Mouse (Mus musculus) splenic B cell, adult 2 months (primary cell): ENCODE results near the gene Akap13.
"Not testable (repeated sequence)": the region's sequence is repeated elsewhere in the genome, so short reads cannot be mapped to it uniquely, and the experiment has no call there.

Experiments used
- DNase-seq: peaks from one replicate; pipeline ENCODE4 v3.0.0-alpha.2; 2011; ENCODE audit warnings: low read depth, low spot score
- H3K27me3 ChIP-seq: 2 replicates; pipeline ENCODE4 v1.6.1; 2012; ENCODE audit warnings: mild to moderate bottlenecking, low read length, moderate library complexity, mixed read lengths; ENCODE audit not compliant: control insufficient read depth, poor library complexity, insufficient read depth, severe bottlenecking
- H3K36me3 ChIP-seq: 2 replicates; pipeline ENCODE4 v1.6.1; 2012; ENCODE audit warnings: mild to moderate bottlenecking, low read length, moderate library complexity, mixed read lengths; ENCODE audit not compliant: control insufficient read depth, poor library complexity, insufficient read depth, severe bottlenecking

Akap13 gene

GRCm38 (mm10) chr7:75768169-75768568 is 312.8 kb downstream of the Akap13 start:
- Histone ChIP-seq H3K36me3 (peaks cover 8% of the 10 kb centered on the region), H3K27me3 (no peaks in the 10 kb centered on the region)
- DNase-seq: no peak

DNA sequence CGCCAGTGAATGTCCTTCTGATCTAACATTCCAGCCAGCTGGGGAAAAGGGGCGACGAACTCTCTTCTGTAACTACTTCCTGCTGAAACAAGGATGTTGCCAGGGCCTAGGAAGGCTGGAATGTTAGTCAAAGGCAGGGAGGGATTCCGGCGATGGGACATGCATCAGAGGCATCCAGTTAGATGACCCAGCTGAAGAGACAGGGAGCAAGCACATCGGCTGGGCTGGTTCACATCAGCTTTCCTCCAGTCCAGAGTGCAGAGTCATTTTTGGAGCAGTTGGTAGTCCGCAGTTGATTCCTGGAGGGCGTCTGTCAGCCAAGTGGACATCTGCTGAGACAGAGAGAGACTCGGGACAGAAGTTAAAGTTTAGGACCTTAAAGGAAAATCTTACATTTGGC is 314.6 kb downstream of the Akap13 start:
- H3K27me3 ChIP-seq: no peaks in the 10 kb centered on the region
- peaks cover 8% of the 10 kb centered on the region for H3K36me3 ChIP-seq
- DNase-seq: no peak

DNA sequence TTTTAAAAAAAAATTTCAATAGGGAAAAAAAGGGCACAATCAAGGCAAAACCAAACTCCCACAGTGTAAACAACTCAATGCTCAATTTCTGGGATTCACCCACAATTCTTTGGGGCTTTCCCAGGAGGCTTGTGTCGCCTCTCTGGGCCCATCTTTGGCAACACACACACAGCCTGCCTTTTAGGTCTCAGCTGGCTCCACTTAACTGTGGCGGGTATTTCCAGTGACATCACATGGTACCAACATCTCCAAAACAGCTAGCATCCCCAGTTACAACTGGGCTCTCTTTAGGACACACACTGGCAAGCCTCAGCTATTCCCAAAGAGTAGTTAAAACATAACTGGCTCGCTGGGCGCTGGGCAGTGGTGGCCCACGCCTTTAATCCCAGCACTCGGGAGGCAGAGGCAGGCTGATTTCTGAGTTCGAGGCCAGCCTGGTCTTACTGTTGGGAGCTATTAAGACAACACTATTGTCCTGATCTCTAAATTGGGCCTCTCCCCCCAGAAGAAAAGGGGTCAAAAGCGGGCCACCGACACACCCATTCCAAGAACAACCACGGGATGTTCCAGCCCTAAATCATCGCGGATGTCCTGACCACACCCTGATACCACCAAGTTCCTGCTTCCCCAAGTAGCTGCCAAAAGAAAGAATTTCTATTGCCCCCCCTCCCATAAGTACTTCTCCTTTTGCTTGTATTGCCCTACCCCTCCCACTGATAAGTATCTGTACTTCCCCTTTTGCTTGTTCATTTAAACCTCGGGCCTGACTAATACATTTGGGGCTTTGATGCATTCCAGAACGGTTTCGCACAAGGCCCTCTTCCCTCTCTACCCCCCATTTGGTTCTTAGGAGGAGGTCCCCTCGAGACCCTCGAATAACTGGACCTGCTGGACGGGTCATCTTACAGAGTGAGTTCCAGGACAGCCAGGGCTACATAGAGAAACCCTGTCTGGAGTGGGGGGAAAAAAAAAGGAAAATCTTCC is 319.1 kb downstream of the Akap13 start:
- H3K27me3 ChIP-seq: not testable (repeated sequence)
- peak; percentile 49 for DNase-seq
- H3K36me3 ChIP-seq: peaks cover 26% of the 10 kb centered on the region

- Histone ChIP-seq H3K36me3 (peaks cover 25% of the 10 kb centered on the region), H3K27me3 (no peaks in the 10 kb centered on the region)
- no peak for DNase-seq
Measured at GRCm38 (mm10) chr7:75778053-75778452, 322.7 kb downstream of the Akap13 start.

- Histone ChIP-seq H3K27me3 (no peaks in the 10 kb centered on the region), H3K36me3 (peaks cover 22% of the 10 kb centered on the region)
- peak; percentile 44 for DNase-seq
Measured at GRCm38 (mm10) chr7:75780812-75781211, 325.5 kb downstream of the Akap13 start.

DNA sequence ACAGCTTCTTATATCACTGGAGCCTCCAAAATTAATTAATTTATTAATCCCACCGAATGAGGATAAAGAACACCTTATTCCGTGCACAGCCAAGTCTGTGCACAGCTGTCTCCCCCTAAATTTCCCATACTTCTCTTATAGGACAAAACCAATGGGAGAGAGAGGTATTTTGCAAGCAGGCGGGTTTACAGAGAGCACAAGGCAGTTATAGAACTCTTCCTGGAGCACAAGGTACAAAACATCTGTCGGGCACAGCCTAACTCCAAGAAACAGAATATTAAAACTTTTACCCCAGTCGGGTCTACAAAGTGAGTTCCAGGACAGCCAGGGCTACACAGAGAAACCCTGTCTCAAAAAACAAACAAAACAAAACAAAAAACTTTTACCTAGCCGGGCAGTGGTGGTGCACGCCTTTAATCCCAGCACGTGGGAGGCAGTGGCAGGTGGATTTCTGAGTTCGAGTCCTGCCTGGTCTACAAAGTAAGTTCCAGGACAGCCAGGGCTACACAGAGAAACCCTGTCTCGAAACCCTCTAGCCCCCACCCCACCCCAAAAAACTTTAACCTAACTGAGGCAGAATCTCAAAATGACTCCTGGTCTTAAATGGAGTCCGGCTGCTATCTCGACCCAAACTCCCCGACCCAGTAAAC is 326.1 kb downstream of the Akap13 start:
- peaks cover 21% of the 10 kb centered on the region for H3K36me3 ChIP-seq
- no peaks in the 10 kb centered on the region for H3K27me3 ChIP-seq
- DNase-seq: no peak

GRCm38 (mm10) chr7:75781948-75782722 is 326.8 kb downstream of the Akap13 start:
- peak; percentile 95 for DNase-seq
- H3K27me3 ChIP-seq: no peaks in the 10 kb centered on the region
- peaks cover 17% of the 10 kb centered on the region for H3K36me3 ChIP-seq

DNA sequence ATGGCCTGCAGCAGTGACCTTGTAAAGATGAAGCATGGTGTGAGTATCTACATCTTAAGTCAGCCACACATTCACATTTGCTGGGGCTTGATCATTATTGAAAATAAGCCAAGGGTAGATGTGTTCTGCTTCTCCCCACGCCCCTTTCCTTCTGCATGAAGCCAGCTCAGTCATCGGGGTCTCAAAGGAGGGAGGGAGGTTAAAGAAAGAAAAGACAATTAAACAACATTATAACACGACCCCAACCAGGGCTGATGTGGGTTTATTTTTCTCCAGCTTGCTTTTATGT is 327.3 kb downstream of the Akap13 start:
- Histone ChIP-seq H3K36me3 (peaks cover 12% of the 10 kb centered on the region), H3K27me3 (no peaks in the 10 kb centered on the region)
- no peak for DNase-seq

DNA sequence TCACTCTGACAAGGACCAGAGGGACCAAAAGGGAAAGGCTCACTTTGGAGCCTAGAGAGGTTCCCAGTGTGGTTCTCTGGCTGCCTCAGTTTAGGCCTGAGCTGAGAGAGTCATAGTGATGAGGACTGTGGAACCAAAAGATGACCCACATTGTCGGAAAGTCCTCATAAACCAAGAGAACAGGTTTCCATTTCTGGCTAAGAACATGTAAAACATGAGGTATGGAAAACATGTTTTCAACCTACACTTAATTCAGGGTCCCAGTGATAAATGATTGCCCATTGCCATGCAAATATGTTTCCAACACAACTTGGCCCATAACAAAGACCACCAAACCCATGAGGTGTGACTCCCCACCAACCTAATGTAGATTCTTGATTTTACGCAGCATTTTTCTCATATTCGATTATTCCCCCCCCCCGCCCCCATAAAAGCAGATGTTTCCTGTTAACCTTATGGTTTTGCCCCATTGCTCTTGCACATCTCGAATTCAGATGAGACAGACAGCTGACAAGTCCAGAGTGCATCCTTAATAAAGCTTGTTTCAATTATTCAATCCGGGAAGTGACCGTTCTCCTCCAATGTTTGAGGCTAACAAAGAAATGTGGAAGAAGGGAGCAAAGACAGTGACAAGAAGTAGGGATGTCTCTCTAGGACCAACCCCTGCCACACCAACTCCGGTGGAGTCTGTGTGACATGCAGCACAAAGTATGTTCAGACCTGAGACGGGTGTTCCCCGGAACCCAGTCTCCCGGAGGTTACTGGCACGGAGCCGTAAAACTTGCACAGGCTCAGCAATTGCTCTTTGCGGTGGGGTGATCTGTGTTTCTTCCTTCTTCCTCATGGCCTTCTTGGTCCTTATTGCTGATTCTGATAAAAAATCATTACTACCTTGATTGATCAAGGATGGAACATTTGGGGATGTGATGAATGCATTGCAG is 330.3 kb downstream of the Akap13 start:
- H3K36me3 ChIP-seq: no peaks in the 10 kb centered on the region
- DNase-seq: peak; percentile 57
- no peaks in the 10 kb centered on the region for H3K27me3 ChIP-seq

DNA sequence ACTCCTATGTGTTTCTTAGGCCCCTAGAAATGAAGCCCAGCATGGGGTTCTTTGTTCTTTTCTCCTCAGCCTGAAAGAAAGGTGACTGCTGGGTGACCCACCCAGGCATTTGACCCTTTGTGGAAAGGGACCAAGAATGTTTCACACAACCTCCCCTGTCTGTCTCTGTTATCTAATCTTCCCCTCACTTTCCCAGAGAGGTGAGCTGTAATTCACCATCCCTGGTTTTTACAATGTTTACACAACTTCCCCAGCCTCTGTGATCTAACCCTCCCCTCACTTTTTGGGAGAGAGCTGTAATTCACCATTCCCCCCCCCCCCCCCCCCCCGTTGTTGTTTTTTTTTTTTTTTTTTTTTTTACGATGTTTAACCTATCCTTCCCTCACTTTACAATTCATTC is 331.5 kb downstream of the Akap13 start:
- no peak for DNase-seq
- no peaks in the 10 kb centered on the region for H3K36me3 ChIP-seq
- H3K27me3 ChIP-seq: no peaks in the 10 kb centered on the region

DNA sequence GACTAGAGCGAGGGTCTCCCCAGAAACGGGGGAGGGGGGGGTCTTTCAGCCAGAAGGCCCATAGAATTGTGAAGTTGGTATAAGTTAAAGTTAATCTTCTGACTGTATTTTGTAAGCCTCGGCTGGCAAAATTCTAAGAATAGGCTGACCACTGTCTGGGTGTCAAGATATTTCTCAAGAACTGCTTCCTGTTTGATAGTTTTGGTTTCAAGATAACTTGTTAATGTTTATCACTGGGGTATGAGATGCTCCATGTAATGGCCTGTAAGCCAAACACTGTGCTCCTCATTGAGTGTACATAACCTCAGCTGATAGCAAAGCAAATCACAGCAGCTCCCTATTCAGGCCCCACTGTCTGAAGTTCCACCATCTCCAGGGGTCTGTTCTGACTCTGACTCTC is 332.0 kb downstream of the Akap13 start:
- Histone ChIP-seq H3K27me3 (no peaks in the 10 kb centered on the region), H3K36me3 (no peaks in the 10 kb centered on the region)
- peak; percentile 31 for DNase-seq

GRCm38 (mm10) chr7:75788069-75788800 is 332.9 kb downstream of the Akap13 start:
- not testable (repeated sequence) for H3K27me3 ChIP-seq, DNase-seq, H3K36me3 ChIP-seq

DNA sequence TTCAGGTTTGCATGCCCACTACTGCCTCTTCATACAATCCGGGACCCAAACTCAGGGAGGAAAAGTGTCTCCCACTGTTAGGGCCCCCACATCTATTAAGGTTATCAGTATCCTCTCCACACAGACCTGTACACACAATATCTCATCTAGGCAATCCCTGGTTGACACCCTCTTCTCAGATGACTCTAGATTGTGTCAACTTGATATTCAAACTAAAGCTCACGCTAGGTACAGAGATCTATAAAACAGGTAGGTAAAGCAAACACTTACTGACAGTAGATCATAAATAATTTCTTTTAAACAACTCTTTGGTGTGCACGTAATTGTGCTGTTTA is 333.4 kb downstream of the Akap13 start:
- H3K36me3 ChIP-seq, H3K27me3 ChIP-seq, DNase-seq: not testable (repeated sequence)

- no peaks in the 10 kb centered on the region for H3K36me3 ChIP-seq
- H3K27me3 ChIP-seq: no peaks in the 10 kb centered on the region
- DNase-seq: no peak
Measured at GRCm38 (mm10) chr7:75789746-75790145, 334.4 kb downstream of the Akap13 start.
